Mouse (Mus musculus) limb, embryonic 14.5 days (tissue): ENCODE measurements at regions not wholly inside any gene's neighbourhood (a gene's known extent, or its start where the extent isn't known, plus 50 kb on each side); places are given as distances from the start of the nearest gene placed in this dataset.

Experiments
- ATAC-seq: fragments of 200-750 bp; cut with Nextera tagmentation; 2 replicates; pipeline ENCODE4 v1.8.0; 2017; ENCODE audit warnings: low read depth, moderate number of reproducible peaks, moderate TSS enrichment; ENCODE audit not compliant: low FRiP score
- DNase-seq: peaks from one replicate; pipeline ENCODE4 v3.0.0-alpha.2; 2015; ENCODE audit warnings: low spot score
- H3K27ac ChIP-seq: fragments of 300-500 bp; sonication (generic); replicated peaks from 2 replicates; pipeline ENCODE4 v1.5.1; 2014; ENCODE audit warnings: low read depth, mild to moderate bottlenecking, low read length, moderate library complexity, mixed read lengths
- H3K27me3 ChIP-seq: fragments of 300-500 bp; sonication (generic); 2 replicates; pipeline ENCODE4 v1.6.1; 2014; ENCODE audit warnings: low read length, mixed read lengths; ENCODE audit not compliant: control insufficient read depth, insufficient read depth
- H3K36me3 ChIP-seq: fragments of 300-500 bp; sonication (generic); 2 replicates; pipeline ENCODE4 v1.6.1; 2014; ENCODE audit warnings: mild to moderate bottlenecking, low read length, moderate library complexity, mixed read lengths; ENCODE audit not compliant: control insufficient read depth, insufficient read depth
- H3K4me1 ChIP-seq: fragments of 300-500 bp; sonication (generic); 2 replicates; pipeline ENCODE4 v1.6.1; 2014; ENCODE audit warnings: antibody characterized with exemption, low read length, mixed read lengths; ENCODE audit not compliant: control insufficient read depth, insufficient read depth
- H3K4me2 ChIP-seq: fragments of 300-500 bp; sonication (generic); replicated peaks from 2 replicates; pipeline ENCODE4 v1.6.1; 2014; ENCODE audit warnings: low read depth, mild to moderate bottlenecking, low read length, moderate library complexity; ENCODE audit not compliant: severe bottlenecking
- H3K4me3 ChIP-seq: fragments of 300-500 bp; sonication (generic); replicated peaks from 2 replicates; pipeline ENCODE4 v1.5.1; 2014; ENCODE audit warnings: low read length
- H3K9ac ChIP-seq: fragments of 300-500 bp; sonication (generic); 2 replicates; pipeline ENCODE4 v1.6.1; 2014; ENCODE audit warnings: mild to moderate bottlenecking, low read depth, low read length, moderate library complexity; ENCODE audit not compliant: severe bottlenecking
- H3K9me3 ChIP-seq: fragments of 300-500 bp; sonication (generic); 2 replicates; pipeline ENCODE4 v1.6.1; 2016; ENCODE audit warnings: low read length; ENCODE audit not compliant: control insufficient read depth
- POLR2A ChIP-seq: fragments of 200-500 bp; IDR thresholded peaks from 2 replicates; pipeline ENCODE4 v1.8.0; 2012; ENCODE audit warnings: inconsistent platforms, mild to moderate bottlenecking, moderate library complexity, borderline replicate concordance; ENCODE audit not compliant: insufficient read depth, insufficient read length; ENCODE audit errors: extremely low read depth
- WGBS: fragments of 180-500 bp; shearing (Covaris S2); extraction: QIAGEN DNeasy Blood & Tissue Kit; methylation state at CpG from one replicate; pipeline ENCODE4 v1.1.7; 2014; 5-methylcytosine and 5-hydroxymethylcytosine counted together

DNA sequence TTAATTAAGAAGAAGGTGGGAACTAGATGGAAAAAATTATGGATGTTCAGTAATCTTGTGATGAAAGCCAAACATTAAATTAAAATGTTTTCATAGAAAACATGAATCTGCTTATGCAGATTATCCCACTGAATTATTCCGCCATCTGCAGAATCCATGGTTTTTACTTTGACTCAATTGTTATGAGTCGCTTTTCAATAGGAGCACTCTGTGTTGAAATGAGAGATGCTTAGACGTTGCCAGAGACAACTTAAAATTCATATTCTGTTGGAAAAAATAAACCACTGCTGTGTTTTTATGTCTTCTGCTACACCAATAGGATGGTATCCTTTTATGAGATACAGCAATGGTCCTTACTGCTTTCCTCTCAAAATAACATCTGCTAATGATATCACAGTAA lies 108.3 kb upstream of the Isl1 start:
- Histone ChIP-seq H3K9ac (no peak overlapping the region), H3K4me3 (no peak overlapping the region), H3K27ac (no peak overlapping the region), H3K4me2 (no peak overlapping the region), H3K27me3 (no peaks in the 10 kb centered on the region), H3K36me3 (no peaks in the 10 kb centered on the region), H3K9me3 (no peaks in the 10 kb centered on the region), H3K4me1 (no peaks in the 10 kb centered on the region)
- no peak for ATAC-seq
- 81% methylated on average over 3 of the region's 3 CpGs for WGBS
- no peak for DNase-seq
- TF ChIP-seq POLR2A, result no peak

DNA sequence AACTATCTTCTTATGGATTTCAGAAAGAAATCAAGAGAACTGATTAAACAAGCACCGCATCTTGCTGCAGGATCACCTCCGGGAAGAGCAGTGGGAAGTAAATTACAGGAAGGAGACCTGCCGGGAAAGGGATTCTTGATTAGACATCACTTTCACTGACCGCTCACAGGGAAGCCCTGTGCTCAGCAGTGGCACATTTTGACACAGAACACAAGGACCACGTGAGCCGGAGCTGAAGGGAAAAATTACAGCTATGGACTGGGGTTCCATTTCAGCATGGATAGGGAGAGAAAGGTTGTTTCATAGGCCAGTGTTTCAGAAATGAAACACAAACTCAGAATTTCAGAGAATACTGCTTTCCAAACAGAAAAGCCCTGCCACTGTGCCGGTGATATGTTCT lies 105.0 kb upstream of the Isl1 start:
- no peak for DNase-seq
- TF ChIP-seq POLR2A, result no peak
- ATAC-seq, result no peak
- H3K9me3 ChIP-seq, result no peaks in the 10 kb centered on the region
- no peak overlapping the region for H3K9ac ChIP-seq
- H3K27me3 ChIP-seq, result no peaks in the 10 kb centered on the region
- H3K27ac ChIP-seq, result no peak overlapping the region
- no peaks in the 10 kb centered on the region for H3K36me3 ChIP-seq
- no peak overlapping the region for H3K4me2 ChIP-seq
- no peaks in the 10 kb centered on the region for H3K4me1 ChIP-seq
- 38% methylated on average over 7 of the region's 7 CpGs for WGBS
- H3K4me3 ChIP-seq, result no peak overlapping the region

DNA sequence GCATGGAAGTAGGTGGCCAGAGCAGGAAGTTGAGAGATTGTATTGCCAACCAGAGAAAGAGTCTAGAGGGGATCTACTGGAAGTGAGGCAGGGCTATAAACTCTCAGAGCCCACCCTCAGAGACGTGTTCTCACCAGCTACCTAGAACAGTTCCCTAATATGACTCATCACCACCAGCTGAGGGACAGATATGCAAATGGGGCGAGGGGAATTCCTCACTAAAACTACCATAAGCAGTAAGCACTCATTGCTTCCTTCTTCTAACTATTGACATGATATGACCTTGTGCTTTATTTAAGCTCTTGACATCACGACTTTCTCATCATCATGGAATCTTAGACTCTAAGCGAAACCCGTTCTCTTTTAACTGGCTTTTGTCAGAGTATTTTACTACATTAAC lies 101.2 kb upstream of the Isl1 start:
- Histone ChIP-seq H3K4me2 (no peak overlapping the region), H3K9me3 (no peaks in the 10 kb centered on the region), H3K36me3 (no peaks in the 10 kb centered on the region), H3K27ac (no peak overlapping the region), H3K9ac (no peak overlapping the region), H3K4me1 (no peaks in the 10 kb centered on the region), H3K27me3 (no peaks in the 10 kb centered on the region), H3K4me3 (no peak overlapping the region)
- DNase-seq (no peak), ATAC-seq (no peak)
- WGBS, result 71% methylated on average over 5 of the region's 5 CpGs
- no peak for TF ChIP-seq POLR2A
